Mouse (Mus musculus): ENCODE results near the gene Prrc2b. TPM values are rescaled to one million over a fixed set of nuclear protein-coding genes. Genes with fewer than 3 reads are reported as not detected.
A peak's percentile ranks its signal among the peaks of the same experiment; 100 is the strongest.

Gene Prrc2b
- total and polyA plus RNA-seq, 3 experiments = 39.3 to 82.6 (median 78.3) TPM

- 70% methylated on average over 12 of the region's 12 CpGs for WGBS
- intact Hi-C loops (cut with DNase I) = no loop called here
- Histone ChIP-seq H3K4me1 (ENCODE audit: control insufficient read depth, insufficient read depth, low read length) (no peaks in the 10 kb centered on the region; the same call in 1 of the 2 replicates), H3K36me3 (ENCODE audit: control insufficient read depth, insufficient read depth, low read length) (no peaks in the 10 kb centered on the region), H3K79me2 (replicated peaks; ENCODE audit: control insufficient read depth, insufficient read depth, low read length) (no peaks in the 10 kb centered on the region), H3K4me3 (no peak overlapping the region), H3K9ac (ENCODE audit: low read depth, low read length) (no peak overlapping the region), H3K27me3 (ENCODE audit: control insufficient read depth, insufficient read depth, low read length) (no peaks in the 10 kb centered on the region), H3K27ac (no peak overlapping the region)
- TF ChIP-seq POLR2A (IDR thresholded peaks at IDR 0.05; ENCODE audit: insufficient read depth, low read depth, low read length) (no peak), EP300 (IDR thresholded peaks at IDR 0.05; ENCODE audit: insufficient read depth, low read depth, low read length) (no peak), CTCF (IDR thresholded peaks at IDR 0.05) (no peak)
- peak in 1 of 2 experiments; percentile 42 for DNase-seq
Measured at GRCm38 (mm10) chr2:32251791-32252527, 101.1 kb downstream of the Prrc2b start.

- no peaks in the 10 kb centered on the region for H3K36me3 ChIP-seq (ENCODE audit: control insufficient read depth, insufficient read depth, low read length)
- no peaks in the 10 kb centered on the region for H3K79me2 ChIP-seq (replicated peaks; ENCODE audit: control insufficient read depth, insufficient read depth, low read length)
- no peak overlapping the region for H3K9ac ChIP-seq (ENCODE audit: low read depth, low read length)
- no peak for DNase-seq
- no peaks in the 10 kb centered on the region for H3K27me3 ChIP-seq (ENCODE audit: control insufficient read depth, insufficient read depth, low read length)
- TF ChIP-seq EP300 (IDR thresholded peaks at IDR 0.05; ENCODE audit: insufficient read depth, low read depth, low read length) (no peak), CTCF (IDR thresholded peaks at IDR 0.05) (no peak), POLR2A (IDR thresholded peaks at IDR 0.05; ENCODE audit: insufficient read depth, low read depth, low read length) (no peak)
- no peak overlapping the region for H3K4me3 ChIP-seq
- intact Hi-C loops (cut with DNase I) = no loop called here
- 81% methylated on average over 5 of the region's 5 CpGs for WGBS
- H3K27ac ChIP-seq = no peak overlapping the region
- no peaks in the 10 kb centered on the region; the same call in 1 of the 2 replicates for H3K4me1 ChIP-seq (ENCODE audit: control insufficient read depth, insufficient read depth, low read length)
Measured at GRCm38 (mm10) chr2:32252658-32253057, 101.8 kb downstream of the Prrc2b start.

- no peak for DNase-seq
- TF ChIP-seq CTCF (IDR thresholded peaks at IDR 0.05) (no peak), EP300 (IDR thresholded peaks at IDR 0.05; ENCODE audit: insufficient read depth, low read depth, low read length) (no peak), POLR2A (IDR thresholded peaks at IDR 0.05; ENCODE audit: insufficient read depth, low read depth, low read length) (no peak)
- Histone ChIP-seq H3K4me1 (ENCODE audit: control insufficient read depth, insufficient read depth, low read length) (no peaks in the 10 kb centered on the region; the same call in 1 of the 2 replicates), H3K27me3 (ENCODE audit: control insufficient read depth, insufficient read depth, low read length) (no peaks in the 10 kb centered on the region), H3K27ac (no peak overlapping the region), H3K36me3 (ENCODE audit: control insufficient read depth, insufficient read depth, low read length) (no peaks in the 10 kb centered on the region), H3K79me2 (replicated peaks; ENCODE audit: control insufficient read depth, insufficient read depth, low read length) (no peaks in the 10 kb centered on the region), H3K9ac (ENCODE audit: low read depth, low read length) (no peak overlapping the region), H3K4me3 (no peak overlapping the region)
- intact Hi-C loops (cut with DNase I) = no loop called here
- WGBS = 94% methylated on average over 1 of the region's 1 CpGs
Measured at GRCm38 (mm10) chr2:32253352-32253751, 102.5 kb downstream of the Prrc2b start.

- 87% methylated on average over 5 of the region's 5 CpGs for WGBS
- Histone ChIP-seq H3K36me3 (ENCODE audit: control insufficient read depth, insufficient read depth, low read length) (no peaks in the 10 kb centered on the region), H3K79me2 (replicated peaks; ENCODE audit: control insufficient read depth, insufficient read depth, low read length) (no peaks in the 10 kb centered on the region), H3K4me1 (ENCODE audit: control insufficient read depth, insufficient read depth, low read length) (peaks cover 3% of the 10 kb centered on the region), H3K27ac (no peak overlapping the region), H3K9ac (ENCODE audit: low read depth, low read length) (no peak overlapping the region), H3K27me3 (ENCODE audit: control insufficient read depth, insufficient read depth, low read length) (no peaks in the 10 kb centered on the region), H3K4me3 (no peak overlapping the region)
- TF ChIP-seq POLR2A (IDR thresholded peaks at IDR 0.05; ENCODE audit: insufficient read depth, low read depth, low read length) (no peak), CTCF (IDR thresholded peaks at IDR 0.05) (no peak), EP300 (IDR thresholded peaks at IDR 0.05; ENCODE audit: insufficient read depth, low read depth, low read length) (no peak)
- intact Hi-C loops (cut with DNase I) = no loop called here
- DNase-seq = no peak
Measured at GRCm38 (mm10) chr2:32254563-32254962, 103.7 kb downstream of the Prrc2b start.

- no peak for DNase-seq
- intact Hi-C loops (cut with DNase I) = no loop called here
- TF ChIP-seq EP300 (IDR thresholded peaks at IDR 0.05; ENCODE audit: insufficient read depth, low read depth, low read length) = no peak
- WGBS = 91% methylated on average over 11 of the region's 11 CpGs
- H3K4me3 ChIP-seq = no peak overlapping the region
- H3K27ac ChIP-seq = no peak overlapping the region
- no peak overlapping the region for H3K9ac ChIP-seq (ENCODE audit: low read depth, low read length)
- H3K27me3 ChIP-seq (ENCODE audit: control insufficient read depth, insufficient read depth, low read length) = no peaks in the 10 kb centered on the region
- no peaks in the 10 kb centered on the region for H3K36me3 ChIP-seq (ENCODE audit: control insufficient read depth, insufficient read depth, low read length)
- H3K79me2 ChIP-seq (replicated peaks; ENCODE audit: control insufficient read depth, insufficient read depth, low read length) = no peaks in the 10 kb centered on the region
- peaks cover 5% of the 10 kb centered on the region for H3K4me1 ChIP-seq (ENCODE audit: control insufficient read depth, insufficient read depth, low read length)
Measured at GRCm38 (mm10) chr2:32256273-32256672, 105.4 kb downstream of the Prrc2b start.

GRCm38 (mm10) chr2:32258887-32259533, 108.1 kb downstream of the Prrc2b start:
- Histone ChIP-seq H3K27me3 (ENCODE audit: control insufficient read depth, insufficient read depth, low read length) (no peaks in the 10 kb centered on the region), H3K4me1 (ENCODE audit: control insufficient read depth, insufficient read depth, low read length) (peaks cover 5% of the 10 kb centered on the region), H3K27ac (peak overlapping the region; percentile 85), H3K36me3 (ENCODE audit: control insufficient read depth, insufficient read depth, low read length) (no peaks in the 10 kb centered on the region), H3K4me3 (peak overlapping the region; percentile 80), H3K79me2 (replicated peaks; ENCODE audit: control insufficient read depth, insufficient read depth, low read length) (no peaks in the 10 kb centered on the region), H3K9ac (ENCODE audit: low read depth, low read length) (peak overlapping the region; percentile 82)
- no peak for DNase-seq
- intact Hi-C loops (cut with DNase I) = no loop called here
- 51% methylated on average over 6 of the region's 6 CpGs for WGBS
- TF ChIP-seq EP300 (IDR thresholded peaks at IDR 0.05; ENCODE audit: insufficient read depth, low read depth, low read length) = no peak
- TF ChIP-seq CTCF (IDR thresholded peaks at IDR 0.05) = no peak
- TF ChIP-seq POLR2A (IDR thresholded peaks at IDR 0.05; ENCODE audit: insufficient read depth, low read depth, low read length) = no peak
